Mouse (Mus musculus): ENCODE measurements around the gene Erbb2. TPM values are rescaled to one million over a fixed set of nuclear protein-coding genes. Genes with fewer than 3 reads are reported as not detected.
A peak's percentile ranks its signal among the peaks of the same experiment; 100 is the strongest.

Gene Erbb2
- polyA plus RNA-seq, 1 experiment from 2014 or later: 2.5 TPM

DNA sequence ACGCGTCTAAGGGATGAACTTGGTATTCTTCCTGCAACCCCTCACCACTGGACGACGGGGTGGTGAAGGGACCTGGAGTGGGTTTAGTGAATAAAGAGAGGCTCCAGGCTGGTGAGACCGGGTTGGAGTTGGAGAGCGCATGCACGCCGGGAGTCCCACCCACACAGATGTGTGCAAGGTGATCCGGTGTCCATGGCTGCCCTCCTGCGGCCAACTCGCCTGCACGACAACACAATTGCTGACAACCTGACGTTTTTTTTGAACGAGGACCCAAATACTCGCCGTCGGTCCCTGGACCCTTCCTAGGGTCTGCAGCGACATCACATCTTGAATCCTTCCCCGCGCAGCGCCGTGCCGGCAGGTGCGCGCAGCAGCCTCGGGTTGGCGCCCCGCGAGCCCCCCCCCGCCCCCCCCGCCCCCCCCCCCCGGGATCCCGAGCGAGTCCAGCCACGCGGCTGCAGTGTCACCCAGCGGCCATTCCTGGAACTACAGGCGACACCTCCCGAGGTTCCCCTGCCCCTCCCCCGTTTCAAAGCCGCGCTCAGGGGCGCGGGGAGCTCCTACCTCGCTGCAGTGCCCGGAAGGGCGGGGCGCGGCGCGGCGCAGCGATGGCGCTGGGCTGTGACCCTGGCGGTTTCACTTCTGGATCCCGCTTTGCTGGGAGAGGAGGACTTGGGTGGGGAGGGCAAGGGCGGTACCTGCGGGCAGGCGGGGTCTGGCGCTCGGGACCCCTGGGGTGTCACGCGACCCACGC lies 45.3 kb downstream of the Erbb2 start:
- peak; percentile 98 for DNase-seq (ENCODE audit: low spot score)

DNA sequence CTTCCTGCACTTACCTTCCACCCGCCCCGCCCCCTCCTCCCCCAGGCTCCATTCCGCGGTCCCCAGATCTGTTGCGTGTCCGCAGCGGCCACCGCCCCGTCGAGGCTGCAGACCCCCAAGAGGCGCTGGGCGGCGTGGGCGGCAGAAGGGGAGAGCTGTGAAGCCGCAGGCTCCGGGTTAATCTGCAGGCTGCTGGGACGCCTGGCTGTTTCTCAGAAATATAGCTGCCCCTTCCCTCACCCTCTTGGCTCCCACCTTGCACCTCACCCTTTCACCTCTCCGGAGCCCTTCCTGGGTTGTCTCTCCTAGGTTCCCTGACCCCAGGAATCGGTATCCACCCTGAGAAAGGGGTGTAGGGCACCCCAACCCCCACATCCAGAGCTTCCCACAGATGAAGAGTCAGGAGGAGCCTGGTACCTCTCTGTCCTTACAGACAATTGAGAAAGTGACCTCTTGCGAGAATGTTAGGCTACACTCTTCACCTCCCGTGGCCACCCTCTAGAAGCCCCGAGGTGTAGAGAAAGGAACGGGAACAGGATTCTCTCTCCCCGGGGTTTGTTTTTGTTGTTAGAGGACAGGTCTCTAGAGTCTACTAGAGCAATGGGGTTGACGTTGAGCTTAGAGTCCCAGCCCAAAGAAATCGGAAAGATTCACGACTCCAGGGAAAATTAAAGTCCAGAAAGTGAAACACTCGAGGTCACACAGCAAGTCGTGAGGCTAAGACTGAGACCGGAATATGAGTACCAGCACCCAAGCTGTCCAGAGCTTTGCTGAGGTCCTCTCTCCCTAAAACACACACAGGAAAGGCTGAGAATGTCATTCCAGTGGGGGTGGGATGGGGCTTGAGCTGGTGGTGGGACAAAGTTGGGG lies 46.1 kb downstream of the Erbb2 start:
- DNase-seq (ENCODE audit: low spot score): no peak

DNA sequence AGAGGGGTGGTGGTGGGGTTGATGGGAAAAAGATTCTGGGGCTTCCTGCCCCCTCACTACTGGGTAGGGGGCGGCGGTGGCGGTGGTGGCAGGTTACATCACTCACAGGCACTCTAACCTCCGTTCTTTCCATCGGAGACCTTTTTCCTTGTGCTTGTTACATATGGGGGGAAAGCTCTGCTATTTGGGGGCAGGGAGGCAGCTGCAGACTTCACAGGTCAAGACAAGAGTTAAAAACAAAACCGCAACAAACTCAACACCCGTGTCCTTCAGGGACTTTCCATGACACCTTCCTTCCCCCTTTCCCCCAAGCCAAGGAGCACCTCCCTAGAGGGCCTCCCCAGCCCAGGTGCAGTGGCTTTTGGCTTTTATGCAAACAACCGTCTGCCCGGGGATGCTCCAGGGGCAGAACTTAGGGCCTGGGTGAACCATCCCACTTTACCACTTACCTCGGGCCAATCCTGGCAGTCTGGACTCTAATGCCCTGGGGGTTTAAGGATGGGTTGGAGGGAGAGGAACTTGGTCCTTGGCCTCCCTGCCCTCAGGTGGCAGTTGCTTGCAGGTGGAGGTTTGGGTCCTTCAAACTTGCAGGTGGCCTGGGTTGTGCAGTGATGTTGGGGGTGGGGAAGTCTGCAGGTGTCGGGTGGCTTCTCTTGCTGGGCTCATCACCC lies 46.9 kb downstream of the Erbb2 start:
- DNase-seq (ENCODE audit: low spot score): peak; percentile 88

DNA sequence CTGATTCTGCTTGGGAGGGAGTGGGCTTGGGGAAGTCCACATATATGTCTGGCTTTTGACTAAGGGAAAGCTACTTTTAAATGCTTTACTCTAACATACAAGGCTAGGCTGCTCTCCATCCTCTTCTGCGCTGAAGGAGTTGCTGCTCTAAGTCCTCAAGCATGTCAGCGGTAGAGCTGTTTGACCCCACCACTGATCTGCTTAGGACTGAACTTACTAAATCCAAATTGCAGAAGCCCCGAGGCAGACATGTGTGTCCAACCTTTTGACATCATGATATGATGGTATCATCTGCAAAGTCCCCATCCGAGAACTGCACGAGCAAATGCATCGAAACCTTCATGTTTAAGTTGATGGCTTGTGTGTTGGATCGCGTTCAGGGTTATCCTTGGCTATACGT lies 47.6 kb downstream of the Erbb2 start:
- DNase-seq (ENCODE audit: low spot score): no peak

DNA sequence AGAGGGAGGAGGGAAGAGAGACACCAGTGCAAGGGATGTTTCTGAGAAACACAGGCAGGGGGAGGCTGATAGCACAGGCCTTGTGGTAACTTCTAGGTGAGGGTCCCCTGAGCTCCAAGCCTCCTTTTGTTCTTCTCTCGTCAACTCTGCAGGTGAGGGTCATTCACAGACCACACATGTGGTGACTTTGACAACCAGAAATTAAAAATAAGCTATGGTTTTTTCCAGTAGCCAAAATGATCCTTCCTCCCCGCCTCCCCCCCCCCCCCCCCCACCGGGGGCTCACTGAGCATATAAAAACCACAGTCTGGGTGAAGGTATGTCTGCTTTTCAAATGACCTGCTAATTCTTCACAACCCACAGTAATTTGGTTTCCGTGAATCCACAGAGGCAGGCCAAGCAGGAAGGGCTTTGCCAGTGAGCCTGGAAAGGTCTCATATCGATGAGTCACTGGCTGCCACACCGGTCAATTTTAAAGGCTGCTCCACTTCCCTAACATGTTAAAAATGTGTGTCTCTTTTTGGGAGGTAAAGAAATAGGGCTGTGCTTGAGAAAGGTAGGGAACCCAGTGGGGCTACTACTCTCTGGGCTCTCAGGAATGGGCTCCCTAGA lies 48.9 kb downstream of the Erbb2 start:
- no peak for DNase-seq (ENCODE audit: low spot score)

DNA sequence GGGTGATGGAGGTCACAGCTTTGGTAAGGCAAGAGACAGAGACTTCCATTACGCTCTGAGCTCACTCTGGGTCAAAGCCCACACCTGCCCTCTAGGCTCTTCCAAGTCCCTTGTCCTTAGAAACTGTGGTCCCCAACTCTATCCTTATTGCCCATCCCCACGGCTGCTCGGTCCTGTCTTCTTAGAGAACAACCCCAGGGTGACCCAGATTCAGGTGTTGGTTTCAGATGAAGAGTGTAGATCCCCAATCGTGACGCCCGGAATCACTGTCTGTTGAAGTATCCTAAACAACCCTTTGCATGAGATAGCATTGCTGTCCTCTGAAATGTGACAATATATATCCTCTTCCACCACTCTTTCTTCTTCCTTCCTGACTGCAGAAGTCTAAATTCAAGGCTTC lies 50.0 kb downstream of the Erbb2 start:
- DNase-seq (ENCODE audit: low spot score): no peak

DNA sequence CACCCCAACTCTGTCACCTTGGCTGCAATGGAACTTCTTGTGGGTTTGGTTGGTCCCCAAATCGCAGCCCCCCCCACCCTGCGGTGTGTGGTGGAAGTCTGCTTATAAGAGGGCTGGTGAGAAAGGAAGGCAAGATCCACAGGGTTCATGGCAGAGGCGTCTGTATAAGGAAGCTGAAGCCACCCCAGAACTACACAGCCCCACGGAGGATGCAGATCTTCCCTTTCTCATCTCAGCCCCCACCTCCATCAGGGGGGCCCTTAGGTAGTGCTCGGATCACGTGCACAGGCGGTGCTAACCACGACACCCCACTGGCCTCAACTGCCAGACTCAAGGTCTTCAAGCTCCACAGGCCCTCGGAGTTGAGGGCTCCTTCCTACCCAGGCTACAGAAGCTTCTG lies 51.6 kb downstream of the Erbb2 start:
- peak; percentile 74 for DNase-seq (ENCODE audit: low spot score)

DNA sequence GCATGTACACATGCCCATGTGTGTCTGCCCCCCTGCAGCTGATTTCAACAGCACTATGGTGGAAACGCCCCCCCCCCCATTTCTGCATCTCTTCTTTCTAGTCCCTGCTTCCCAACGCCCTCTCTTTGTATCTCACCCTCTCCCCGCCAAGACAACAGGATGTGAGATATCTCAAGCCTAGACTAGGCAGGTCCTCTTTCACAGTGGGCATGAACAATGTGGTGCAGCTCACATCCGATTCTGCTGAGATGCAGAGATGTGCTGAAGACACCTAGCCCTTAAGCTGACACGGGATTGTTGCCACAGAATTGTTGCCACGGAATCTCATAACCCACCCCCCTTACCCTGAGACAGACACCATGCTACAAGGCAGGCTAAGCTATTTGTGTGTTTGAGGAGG lies 52.2 kb downstream of the Erbb2 start:
- DNase-seq (ENCODE audit: low spot score): peak; percentile 65

DNA sequence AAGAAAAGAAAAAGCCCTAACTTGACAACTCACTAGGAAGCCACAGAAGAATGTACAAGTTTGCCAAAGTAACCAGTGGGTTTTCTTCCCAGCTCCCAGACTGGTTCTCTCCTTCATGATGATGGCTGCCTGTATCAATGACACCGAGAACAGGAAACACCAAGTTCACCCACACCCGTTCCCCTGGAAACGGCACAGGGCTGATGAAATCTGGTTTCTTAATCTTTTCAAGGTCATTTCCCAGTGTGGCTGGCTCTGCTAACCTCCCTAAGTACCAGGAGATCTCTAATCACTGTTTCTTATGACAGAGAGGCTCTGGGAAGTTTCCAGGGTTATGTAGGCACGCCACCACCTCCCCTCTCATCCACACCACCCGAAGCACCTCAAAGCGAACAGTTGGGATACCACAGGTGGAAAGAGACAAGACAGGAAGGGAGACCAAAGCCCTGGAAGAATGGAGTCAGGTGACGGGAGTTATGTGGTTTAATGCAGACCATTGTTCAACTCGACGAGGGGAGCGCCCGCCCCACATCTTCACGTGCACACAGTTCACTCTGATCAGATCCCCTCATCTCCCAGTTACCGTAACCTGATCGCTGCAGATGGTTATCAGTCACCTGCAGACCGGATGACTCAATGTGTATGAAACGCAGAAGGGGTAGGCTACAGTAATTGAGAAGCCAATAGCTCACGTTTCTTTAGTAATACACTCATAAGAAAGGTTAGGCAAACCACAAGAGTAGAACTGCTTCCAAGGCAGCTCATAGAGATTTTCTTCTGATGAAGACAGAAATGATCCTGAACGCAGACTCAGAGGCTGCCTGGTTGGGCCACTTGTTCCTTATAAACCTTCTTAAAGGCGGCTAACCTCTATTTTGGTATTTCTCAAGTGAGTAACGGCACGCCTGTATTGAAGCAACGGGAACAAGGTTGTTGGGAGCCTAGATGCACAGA lies 57.8 kb downstream of the Erbb2 start:
- peak; percentile 79 for DNase-seq (ENCODE audit: low spot score)

DNA sequence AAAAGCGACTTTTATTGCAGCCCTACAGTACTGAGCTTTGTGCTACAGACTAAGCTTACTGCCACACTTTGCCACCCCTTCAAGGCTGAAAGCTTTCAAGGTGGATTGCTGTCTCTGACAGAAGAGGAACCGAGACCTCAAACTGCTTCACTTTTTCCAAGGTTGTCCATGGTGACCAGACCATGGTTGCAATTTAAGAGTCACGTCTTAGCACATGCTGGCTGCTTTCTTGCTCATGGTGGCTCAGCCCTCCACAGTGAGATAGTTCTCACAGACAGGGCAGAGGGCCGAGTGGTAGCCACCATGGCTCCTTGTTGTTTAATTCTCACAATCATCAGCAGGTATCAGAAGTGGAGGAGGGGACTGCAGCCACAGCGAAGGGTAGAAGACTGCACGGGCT lies 58.5 kb downstream of the Erbb2 start:
- DNase-seq (ENCODE audit: low spot score): no peak

DNA sequence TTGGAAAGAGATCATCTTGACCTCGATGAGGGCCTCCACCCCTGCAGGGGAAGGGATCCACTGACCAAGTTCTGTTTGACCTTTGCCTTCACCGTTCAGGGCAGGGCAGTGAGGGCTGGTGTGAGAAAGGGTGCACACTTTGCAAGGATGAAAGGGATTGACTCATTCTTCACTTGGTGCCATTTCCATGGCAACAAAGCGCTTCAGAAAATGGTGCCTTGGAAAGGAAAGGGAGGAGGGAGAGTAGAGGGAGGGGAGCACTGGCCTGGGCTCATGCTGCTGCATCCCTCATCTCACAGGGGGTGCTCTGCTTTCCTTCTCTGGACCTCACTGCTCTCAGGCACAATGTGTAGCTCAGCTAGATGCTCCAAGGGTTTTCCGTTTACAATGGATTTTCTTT lies 60.4 kb downstream of the Erbb2 start:
- no peak for DNase-seq (ENCODE audit: low spot score)

DNA sequence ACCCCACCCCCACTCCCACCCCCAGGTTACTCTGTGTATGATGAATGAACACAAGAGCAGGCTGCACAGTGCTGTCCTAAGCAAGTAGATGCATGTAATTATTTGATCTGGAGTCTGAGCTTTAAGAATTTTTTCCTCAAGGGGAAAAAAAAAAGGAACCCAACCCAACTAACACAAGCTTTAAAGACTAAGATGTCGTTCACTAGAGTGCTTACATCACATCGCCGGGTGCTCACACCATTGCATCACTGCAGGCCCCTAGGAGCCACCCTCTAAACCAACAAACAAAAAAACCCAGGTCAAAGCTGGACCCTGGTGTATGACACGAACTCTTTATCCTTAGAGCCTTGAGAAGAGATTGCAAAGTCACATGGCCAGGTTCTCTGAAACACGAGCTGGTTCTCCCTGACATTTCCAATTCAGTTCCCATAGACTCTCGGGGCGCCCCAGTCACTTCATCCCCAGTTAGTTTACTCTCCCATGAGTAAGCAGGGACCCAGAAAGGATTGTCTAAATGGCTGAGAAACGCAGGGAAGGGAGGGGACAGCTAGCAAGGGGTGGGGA lies 61.7 kb downstream of the Erbb2 start:
- DNase-seq (ENCODE audit: low spot score): no peak

DNA sequence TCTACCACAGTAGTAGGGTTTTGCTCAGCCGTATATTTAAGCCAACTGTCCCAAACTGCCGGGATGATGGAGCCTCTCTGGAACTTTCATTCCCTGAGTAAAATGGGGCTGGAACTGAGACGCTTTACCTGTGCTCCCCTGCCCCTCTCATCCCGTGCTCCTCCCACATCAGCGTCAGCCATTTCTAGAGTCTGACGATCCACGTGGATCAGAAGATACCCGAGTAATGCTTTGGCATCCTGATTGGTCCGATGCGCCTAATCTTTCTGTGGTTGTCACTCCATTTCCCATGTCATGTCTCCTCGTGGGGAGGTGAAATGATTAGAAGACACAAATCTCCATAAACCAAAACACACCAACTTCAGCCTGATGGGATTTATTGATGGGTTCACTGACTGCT lies 62.7 kb downstream of the Erbb2 start:
- DNase-seq (ENCODE audit: low spot score): no peak

DNA sequence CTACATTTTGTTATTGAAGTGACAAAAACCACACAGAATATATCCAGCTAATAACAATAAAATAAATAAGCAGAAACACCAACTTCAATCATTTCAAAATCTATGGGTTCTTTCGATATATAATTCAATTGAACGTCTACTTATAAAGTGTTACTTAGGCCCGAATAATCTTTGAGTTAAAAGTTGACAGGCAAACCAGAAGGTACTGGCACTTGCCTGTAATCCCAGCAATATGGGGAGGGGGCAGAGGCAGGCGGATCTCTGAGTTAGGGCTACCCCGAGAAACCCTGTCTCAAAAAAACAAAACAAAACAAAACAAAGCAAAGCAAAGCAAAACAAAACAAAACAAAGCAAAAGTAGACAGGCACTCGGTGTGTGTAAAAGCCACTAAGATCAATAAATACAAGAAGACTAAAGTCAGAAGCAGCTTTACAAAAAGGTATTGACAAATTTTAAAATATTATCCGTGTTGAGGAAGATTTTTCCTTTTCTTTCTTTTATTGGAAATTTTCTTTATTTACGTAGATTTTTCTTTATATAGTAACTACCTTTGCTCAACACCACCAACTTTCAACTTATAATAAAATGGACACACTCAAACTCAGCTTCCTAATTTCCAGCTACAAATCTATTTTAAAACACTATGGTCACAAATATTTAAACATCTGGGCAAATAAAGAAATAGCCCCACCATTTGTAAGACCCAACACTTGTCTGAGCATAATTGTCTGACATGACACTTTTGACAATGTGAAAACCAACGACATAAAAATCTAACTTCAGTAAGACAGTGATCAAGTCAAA lies 63.6 kb downstream of the Erbb2 start:
- no peak for DNase-seq (ENCODE audit: low spot score)

DNA sequence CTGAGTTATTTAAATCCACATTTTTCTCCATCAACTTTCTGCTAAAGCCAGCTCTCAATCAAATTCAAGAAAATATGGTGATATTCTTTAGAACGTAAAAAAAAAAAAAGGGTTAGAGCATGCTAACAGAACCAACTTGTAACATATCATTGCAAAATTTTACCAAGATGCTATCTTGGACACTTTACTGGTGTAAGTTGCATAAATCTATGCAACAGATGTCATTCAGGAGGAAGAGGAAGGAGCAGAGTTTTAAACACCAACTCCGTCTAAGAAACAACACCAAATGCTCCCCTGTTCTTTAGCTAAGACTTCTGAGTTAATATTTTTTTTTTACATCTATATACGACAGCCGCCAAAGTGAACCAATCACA lies 64.2 kb downstream of the Erbb2 start:
- no peak for DNase-seq (ENCODE audit: low spot score)

DNA sequence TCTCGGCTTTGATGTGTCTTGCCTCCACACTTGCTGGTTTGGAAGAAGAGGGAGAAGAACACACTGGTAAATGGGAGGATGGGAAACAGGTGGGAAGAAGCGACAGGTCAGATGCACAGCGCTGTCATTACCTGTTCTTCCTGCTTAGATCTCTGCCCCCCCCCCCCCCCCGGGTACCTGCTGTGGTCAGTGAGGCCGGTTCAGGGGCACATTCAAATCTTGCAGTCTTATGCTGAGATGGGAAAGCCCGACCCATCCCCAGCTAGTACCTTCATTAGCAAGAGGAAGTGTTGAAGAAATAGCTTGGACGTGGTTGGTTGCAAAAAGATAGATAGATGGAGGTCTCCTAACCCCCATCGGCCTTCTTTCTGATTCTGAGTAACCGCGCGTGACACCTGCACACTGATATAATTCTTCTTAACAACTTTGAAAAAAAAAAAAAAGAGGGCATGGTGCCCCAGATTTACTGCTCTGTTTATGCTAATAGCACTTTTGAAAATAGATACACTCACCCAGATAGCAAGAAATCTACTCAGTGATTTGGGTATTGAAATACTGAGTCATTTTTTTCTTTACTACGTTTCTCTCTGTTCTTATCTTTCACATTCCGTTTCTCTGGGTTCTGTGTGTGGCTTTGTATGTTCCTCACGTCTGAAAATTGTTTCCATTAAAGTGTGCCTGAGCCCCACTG lies 64.9 kb downstream of the Erbb2 start:
- DNase-seq (ENCODE audit: low spot score): peak; percentile 46

DNA sequence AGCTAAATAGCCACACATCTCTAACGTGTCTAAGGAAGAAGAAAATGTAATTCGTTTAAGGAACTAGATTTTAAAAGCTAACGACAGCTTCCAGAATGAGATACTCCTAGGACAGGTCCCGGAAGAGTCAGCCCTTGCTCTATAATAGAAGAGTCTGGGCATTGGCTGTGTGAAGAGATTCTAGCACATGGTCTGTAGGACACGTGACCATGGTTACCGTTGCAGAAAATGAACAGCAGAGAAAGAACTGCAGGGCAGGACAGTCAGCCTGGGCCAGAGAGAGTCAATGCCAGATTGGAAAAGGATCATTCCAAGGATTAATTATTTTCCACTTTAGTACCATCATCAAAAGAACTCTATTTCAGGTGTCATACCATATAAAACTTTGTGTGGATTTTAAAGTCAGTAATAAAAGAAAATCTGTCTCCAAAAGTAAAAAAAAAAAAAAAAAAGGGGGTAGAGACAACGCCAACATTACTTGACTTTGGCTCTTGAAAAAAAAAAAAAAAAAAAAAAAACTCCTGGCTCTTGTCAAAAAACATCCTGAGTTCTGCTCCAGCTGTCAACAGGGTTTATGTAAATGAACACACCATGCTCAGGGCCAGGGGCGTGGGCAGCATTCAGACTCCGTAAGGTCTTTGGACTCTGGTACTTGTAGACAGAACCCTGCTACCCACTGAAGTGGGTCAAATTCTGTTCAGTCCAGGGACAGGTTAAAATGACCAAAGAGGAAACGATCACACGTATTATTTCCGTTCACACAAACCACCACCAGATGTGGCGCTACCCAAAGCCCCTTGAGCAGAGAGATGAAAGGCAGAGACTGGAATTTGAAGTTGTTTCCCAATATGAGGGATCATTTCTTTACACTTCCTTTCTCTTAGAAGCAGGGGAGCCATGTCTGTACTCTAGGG lies 67.0 kb downstream of the Erbb2 start:
- DNase-seq (ENCODE audit: low spot score): peak; percentile 67
